Mouse (Mus musculus) E14TG2a.4 (cell line): ENCODE data around the gene Clstn1.

Experiments
- CTCF ChIP-seq: conservative IDR thresholded peaks from 2 replicates; pipeline ENCODE4 v1.5.1; 2014; ENCODE audit warnings: low read length
- NANOG ChIP-seq: IDR thresholded peaks from 2 replicates; pipeline ENCODE4 v1.6.1; 2014; ENCODE audit warnings: borderline replicate concordance, low read length, mixed read lengths

- TF ChIP-seq NANOG (no peak), CTCF (no peak)
Observed at GRCm38 (mm10) chr4:149619988-149620387, 33.7 kb downstream of the Clstn1 start.
